Mouse (Mus musculus): ENCODE data around the gene Dock1.

Gene Dock1

DNA sequence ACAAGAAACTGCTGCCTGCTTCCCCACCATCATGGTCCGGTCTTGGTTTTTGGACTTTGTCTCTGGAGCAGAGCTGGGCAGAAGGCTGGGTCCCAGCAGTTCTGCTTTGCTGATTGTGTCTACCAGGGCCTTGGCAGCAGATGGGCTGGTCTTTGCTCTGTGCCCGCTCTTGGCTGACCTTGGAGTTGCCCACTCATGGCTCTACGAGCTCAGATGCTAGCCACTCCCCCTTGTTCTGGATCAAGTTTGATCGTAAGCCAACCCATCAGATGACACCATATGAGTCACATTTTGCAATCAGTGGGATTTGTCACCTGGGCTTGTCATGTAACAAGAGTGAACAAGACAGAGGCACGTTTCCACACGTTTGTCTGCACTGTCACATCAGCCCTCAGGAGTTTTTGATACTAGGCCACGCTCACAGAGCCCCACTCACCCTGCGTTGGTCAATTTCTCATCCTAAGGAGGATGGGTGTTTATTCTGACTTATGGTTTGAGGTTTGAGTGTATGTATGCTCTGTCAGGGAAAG, 382.8 kb downstream of the Dock1 start:
- DNase-seq (ENCODE audit: low spot score in 2 of 2) = no peak

GRCm38 (mm10) chr7:135054664-135055063, 384.2 kb downstream of the Dock1 start:
- no peak for DNase-seq (ENCODE audit: low spot score in 2 of 2)

DNA sequence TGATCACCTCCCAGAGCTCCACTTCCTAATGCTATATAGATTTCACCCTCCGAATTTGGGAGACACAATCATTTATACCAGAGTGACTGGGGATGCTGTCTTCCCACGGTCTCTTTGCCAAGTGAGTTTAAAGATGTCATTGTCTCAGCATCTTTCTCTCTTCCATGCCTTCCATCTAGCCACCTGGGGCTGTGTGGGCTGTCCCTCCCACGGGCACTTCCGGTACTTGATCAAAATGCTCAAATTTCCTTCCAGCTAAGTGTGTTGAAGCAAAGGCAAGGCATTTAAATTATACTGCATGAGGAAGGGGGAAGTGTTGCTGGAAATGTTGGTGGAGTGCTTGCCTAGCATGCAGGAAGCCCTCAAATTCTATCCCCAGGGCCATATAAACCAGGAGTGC, 388.6 kb downstream of the Dock1 start:
- DNase-seq (ENCODE audit: low spot score in 2 of 2) = peak; percentile 55 to 73

DNA sequence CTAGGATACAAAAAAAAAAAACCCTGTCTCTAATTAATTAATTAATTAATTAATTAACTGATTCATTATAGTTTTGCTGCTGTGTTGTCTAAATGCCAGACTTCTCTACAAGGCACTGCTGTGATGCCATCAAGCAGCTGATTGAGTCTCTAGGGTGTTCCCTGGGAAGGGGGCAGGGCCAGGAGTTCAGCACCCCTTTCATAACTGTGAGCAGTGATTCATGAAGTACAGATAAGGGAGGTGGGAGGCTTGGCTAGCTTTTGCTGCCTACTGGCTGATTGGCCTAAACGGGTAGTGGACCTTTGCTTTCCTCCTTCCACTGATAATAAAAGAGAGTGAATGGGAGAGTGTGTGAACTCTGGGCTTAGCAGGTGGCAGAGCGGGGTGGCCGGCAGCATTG, 389.1 kb downstream of the Dock1 start:
- no peak for DNase-seq (ENCODE audit: low spot score in 2 of 2)

DNA sequence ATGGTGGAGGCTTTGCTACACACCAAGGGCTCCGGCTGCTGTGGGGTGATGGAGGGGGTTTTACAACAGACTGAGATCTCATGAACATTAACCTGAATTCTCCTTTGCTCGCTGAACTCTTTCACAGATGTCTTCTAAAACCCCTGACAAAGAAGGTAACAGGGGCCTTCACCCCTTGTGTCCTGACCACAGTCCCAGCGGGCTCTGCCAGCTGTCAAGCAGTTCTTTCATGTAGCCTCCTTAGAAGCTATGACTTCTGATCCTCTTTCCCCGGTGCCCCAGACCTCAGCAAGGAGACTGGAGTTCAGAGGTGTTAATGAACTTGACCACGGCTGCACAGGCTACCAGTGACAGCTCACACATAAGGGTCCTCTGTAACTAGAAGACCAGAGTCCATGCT, 393.4 kb downstream of the Dock1 start:
- no peak for DNase-seq (ENCODE audit: low spot score in 2 of 2)

- no peak for DNase-seq (ENCODE audit: low spot score in 2 of 2)
Observed at GRCm38 (mm10) chr7:135065301-135065700, 394.8 kb downstream of the Dock1 start.

- DNase-seq (ENCODE audit: low spot score in 2 of 2) = no peak
Observed at GRCm38 (mm10) chr7:135068887-135069286, 398.4 kb downstream of the Dock1 start.

- DNase-seq (ENCODE audit: low spot score in 2 of 2) = no peak
Observed at GRCm38 (mm10) chr7:135076904-135077303, 406.4 kb downstream of the Dock1 start.

DNA sequence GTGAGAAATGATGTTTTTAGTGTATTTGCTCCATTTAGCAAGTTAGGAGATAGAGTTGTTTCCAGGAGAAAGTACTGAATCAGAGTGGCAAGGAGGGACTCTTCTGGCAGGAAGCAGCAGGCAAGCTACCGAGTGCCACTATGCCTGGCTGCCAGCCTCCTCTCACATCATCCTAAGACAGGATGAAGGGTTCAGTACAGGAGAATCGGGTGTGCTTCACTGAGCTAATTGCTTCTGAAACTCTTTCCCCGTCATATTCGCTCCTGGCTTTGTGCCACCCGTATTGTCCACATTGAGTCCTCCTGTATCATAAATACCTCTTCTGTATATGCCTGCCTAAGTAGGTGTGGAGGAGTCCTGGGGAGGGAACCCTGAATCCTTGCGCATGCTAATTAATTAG, 406.9 kb downstream of the Dock1 start:
- DNase-seq (ENCODE audit: low spot score in 2 of 2) = no peak

DNA sequence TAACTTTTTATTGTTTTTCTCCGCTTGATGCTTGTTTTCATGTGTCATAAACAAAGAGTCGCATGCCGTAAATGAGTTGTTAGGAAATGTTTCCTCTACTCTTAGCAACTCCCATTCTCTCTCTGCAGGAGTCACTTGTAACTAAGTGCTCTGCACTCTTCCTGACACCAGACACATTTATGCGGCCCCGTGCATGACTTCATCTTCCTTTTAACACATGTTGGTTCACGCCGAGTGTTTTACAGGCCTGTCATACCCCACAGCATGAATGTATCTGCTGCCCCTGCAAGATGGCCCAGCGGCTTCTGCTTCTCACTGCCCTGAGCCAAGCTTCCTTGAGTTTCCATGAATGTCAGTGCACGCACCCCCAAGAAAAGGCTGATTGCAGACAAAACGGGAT, 407.4 kb downstream of the Dock1 start:
- no peak for DNase-seq (ENCODE audit: low spot score in 2 of 2)

GRCm38 (mm10) chr7:135083421-135083820, 413.0 kb downstream of the Dock1 start:
- DNase-seq (ENCODE audit: low spot score in 2 of 2) = no peak

DNA sequence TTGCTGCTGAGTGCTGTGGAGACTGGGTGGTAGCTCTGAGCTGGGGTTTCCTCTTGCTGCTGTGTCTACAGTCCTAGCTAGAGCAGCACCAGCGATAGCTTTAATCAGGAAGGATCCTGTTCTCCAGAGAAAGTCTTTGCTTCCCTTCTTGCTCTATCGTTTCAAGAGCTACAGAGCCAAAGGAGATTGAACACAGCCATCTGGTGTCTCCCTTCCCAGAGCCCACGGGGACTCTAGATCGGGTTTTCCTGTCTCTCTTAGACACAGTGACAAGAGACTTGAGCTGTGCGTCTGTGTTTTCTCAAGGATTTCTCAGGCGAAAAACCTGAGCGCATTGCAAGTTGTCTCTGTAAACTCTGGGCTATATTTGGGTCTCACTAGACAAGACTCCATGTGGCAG, 413.6 kb downstream of the Dock1 start:
- DNase-seq (ENCODE audit: low spot score in 2 of 2) = no peak

GRCm38 (mm10) chr7:135086556-135086955, 416.1 kb downstream of the Dock1 start:
- no peak for DNase-seq (ENCODE audit: low spot score in 2 of 2)

GRCm38 (mm10) chr7:135089626-135090025, 419.2 kb downstream of the Dock1 start:
- DNase-seq (ENCODE audit: low spot score in 2 of 2) = no peak

DNA sequence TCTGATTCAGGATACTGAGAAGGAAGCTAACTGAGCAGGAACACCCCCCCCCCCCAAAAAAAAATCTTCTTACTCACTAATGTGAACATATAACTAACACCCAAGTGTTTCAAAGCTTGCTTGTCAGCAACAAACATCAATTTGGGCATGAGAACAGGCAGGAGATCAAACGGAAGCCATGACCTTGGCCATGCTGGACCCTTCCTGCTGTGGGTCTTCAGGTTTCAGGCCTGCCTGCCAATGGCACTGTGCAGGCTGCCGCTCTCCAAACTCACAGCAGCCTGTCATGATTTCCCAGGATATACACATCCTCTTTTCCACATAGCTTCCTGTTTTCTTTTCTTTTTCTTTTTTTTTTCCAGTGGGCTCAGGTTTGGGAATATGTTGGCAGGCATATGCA, 423.4 kb downstream of the Dock1 start:
- DNase-seq (ENCODE audit: low spot score in 2 of 2) = no peak

- DNase-seq (ENCODE audit: low spot score in 2 of 2) = no peak
Observed at GRCm38 (mm10) chr7:135101921-135102320, 431.5 kb downstream of the Dock1 start.

DNA sequence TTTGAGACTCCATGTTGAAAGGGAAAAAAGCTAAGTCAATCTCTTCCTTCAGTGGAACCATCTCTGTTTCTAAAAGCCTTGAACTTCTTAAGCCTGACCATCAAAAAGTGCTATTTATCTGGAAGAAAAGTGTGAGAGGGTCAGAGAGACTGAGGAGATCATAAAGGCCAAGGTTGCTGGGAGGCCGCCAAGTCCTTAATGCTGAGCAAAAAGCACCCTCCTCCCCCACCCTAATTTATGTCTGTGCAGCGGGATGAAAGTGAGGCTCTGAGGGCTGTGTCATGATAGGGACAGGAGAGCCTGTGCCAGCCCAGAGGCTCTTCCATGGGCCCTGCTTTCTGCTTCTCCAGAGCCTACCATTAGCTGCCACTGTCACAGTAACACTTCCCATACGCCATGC, 436.1 kb downstream of the Dock1 start:
- no peak for DNase-seq (ENCODE audit: low spot score in 2 of 2)

- no peak for DNase-seq (ENCODE audit: low spot score in 2 of 2)
Observed at GRCm38 (mm10) chr7:135110307-135110706, 439.9 kb downstream of the Dock1 start.

- DNase-seq (ENCODE audit: low spot score in 2 of 2) = no peak
Observed at GRCm38 (mm10) chr7:135125296-135126065, 455.0 kb downstream of the Dock1 start.

DNA sequence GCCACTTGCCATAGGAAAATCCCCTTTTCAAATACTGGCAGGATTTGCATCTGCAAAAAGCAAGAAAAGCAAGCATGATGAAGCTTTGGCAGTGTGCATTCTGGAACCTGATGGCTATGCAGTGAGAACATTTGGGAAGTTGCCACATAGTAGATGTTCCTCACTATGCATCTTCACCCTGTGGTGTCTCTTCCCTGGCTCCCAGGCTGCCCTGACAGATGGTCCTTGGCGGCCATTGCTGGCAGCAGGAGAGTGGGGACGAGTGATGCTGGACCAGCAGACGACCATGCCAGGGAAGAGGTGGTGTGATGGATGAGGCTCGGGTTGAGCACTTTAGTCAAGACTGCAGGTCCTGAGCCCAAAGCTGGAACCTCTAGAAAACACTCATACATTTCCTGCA, 462.0 kb downstream of the Dock1 start:
- no peak for DNase-seq (ENCODE audit: low spot score in 2 of 2)

GRCm38 (mm10) chr7:135134619-135135018, 464.2 kb downstream of the Dock1 start:
- DNase-seq (ENCODE audit: low spot score in 2 of 2) = no peak

- peak; percentile 7 to 36 for DNase-seq (ENCODE audit: low spot score in 2 of 2)
Observed at GRCm38 (mm10) chr7:135139153-135139612, 468.7 kb downstream of the Dock1 start.

DNA sequence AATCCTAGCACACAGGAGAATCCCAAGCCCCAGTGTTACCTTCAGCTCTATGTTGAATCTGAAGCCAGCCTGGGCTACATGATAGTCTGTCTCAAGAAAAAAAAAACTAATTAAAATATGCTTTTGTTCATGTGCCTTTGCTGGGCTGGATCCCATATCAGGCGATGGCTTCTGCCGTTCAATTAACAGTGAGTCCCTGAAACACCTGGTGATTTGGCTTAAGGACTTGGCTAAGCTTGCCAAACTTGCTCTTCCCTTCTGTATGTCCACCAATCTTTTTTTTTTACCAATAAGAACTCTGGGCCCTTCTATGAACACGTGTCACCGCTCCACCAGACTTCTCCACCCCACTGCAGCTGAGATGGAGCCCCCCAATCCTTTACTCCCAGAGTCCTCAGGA, 474.3 kb downstream of the Dock1 start:
- no peak for DNase-seq (ENCODE audit: low spot score in 2 of 2)

DNA sequence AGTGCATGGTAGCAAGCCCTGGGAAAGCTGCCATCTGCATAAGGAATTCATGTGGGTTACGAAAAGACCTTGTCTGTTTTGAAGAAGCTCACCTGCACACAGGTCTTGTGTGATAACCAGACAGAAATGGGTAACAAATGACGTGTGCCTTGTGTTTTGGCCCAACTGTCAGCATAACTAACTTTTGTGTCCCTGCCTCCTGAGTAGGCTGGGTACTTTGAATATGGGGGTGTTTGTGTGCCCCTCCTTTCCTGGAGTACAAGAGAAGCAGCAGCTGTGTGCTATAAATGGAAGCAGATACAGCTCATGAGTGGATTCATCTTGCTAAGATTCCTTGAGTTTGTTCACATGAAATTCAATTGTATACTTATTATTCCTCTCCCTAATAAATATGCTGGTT, 480.5 kb downstream of the Dock1 start:
- peak; percentile 42 to 51 for DNase-seq (ENCODE audit: low spot score in 2 of 2)

Measured in right cerebral cortex, adult 2 months (tissue).